Mouse (Mus musculus) ovary, adult 2 months (tissue): ENCODE data around the gene Kcna4. TPM values are rescaled to one million over a fixed set of nuclear protein-coding genes. Genes with fewer than 3 reads are reported as not detected.

Experiments
- polyA plus RNA-seq: library from polyadenylated mRNA; depleted of rRNA; stranded (reverse); fragments of >200 nt; gene quantifications from 2 replicates; pipeline ENCODE4 v1.2.3, GENCODE M21; 2012; rRNA removed

Kcna4 gene
- 0.07 TPM in 2 replicates for polyA plus RNA-seq

DNA sequence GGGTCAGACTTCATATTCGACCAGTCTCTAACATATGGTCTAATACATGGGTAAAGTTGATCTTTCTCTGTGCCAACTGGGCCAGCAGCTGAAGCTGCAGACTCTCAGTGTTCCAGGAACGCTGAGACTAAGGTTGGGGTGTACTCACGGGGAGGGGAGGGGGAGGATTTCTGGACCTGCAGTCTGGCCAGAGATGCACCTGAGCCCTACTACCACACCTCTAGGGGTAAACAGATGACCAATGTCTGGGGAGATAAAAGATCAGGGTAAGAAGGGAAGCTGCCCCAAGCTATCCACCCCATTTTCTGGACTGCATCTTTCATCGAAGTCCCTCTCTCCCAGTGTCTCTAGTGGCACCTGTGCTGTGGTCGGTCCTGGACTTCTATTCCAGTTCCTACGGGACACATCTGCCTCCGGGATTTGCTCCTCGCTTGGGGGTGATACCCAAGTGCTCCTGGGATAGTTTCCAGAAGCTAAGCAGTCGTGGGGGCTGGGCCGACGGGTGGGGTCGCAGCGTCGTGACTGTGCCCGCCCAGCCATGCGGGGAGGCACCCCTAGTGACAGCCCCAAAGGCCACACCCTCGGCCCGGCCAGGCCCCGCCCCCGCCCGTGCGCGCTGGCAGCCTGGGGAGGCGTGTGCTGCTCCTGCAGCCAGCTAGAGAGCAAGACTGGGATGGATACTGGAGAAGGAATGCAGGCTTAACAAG lies at the start of gene Kcna4:
Gene Kcna4, plus strand, starts transcription at position 650 of the 707 bp plus-strand sequence.

Other genes starting within 250 kb of the Kcna4 start
- not detected in 2 replicates for gene Fshb, start 231.0 kb upstream of the Kcna4 start, polyA plus RNA-seq